Mouse (Mus musculus) brain, embryonic 14.5 days (tissue): ENCODE measurements at regions not wholly inside any gene's neighbourhood (a gene's known extent, or its start where the extent isn't known, plus 50 kb on each side); places are given as distances from the start of the nearest gene placed in this dataset.

Experiments used
- DNase-seq: peaks from one replicate; pipeline ENCODE4 v3.0.0-alpha.2; 2011; ENCODE audit warnings: low read depth
- CTCF ChIP-seq: fragments of 200-500 bp; IDR thresholded peaks from 2 replicates; pipeline ENCODE4 v1.5.1; 2012; ENCODE audit warnings: inconsistent platforms, mild to moderate bottlenecking, moderate library complexity, borderline replicate concordance; ENCODE audit not compliant: insufficient read depth, insufficient read length; ENCODE audit errors: extremely low read depth
- POLR2A ChIP-seq: fragments of 200-500 bp; IDR thresholded peaks from 2 replicates; pipeline ENCODE4 v1.6.1; 2012; ENCODE audit warnings: mild to moderate bottlenecking, inconsistent platforms, borderline replicate concordance; ENCODE audit not compliant: poor library complexity, insufficient read depth, insufficient read length, severe bottlenecking; ENCODE audit errors: extremely low read depth

- peak; percentile 66 for DNase-seq
- TF ChIP-seq CTCF (no peak), POLR2A (no peak)
These were observed 437.1 kb downstream of the Zfp536 start for GRCm38 (mm10) chr7:37336171-37336850.

GRCm38 (mm10) chr7:37336851-37337531 is 436.4 kb downstream of the Zfp536 start:
- peak; percentile 93 for DNase-seq

DNA sequence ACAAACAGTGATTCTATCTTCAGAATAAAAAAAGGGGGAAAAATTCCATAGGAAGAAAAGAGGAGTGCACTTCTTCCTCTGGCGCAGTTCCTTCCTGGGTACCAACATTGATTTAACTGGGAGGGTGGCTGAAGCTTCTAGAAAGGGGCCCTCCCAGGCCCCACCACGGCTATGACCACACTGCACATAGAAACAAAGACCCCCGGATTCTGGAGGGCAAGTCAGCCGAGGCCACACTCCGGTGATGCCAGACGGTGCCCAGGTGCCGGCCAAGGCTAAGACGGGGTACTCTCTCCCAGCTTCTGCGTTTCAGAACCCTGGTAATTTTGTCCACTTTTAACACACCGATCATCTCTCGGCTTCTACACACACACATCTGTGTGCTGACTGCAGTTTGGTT is 435.8 kb downstream of the Zfp536 start:
- no peak for DNase-seq

More at GRCm38 (mm10) chr7:37336851-37337531, 436.4 kb downstream of the Zfp536 start:
- TF ChIP-seq POLR2A: no peak
- no peak for TF ChIP-seq CTCF

DNA sequence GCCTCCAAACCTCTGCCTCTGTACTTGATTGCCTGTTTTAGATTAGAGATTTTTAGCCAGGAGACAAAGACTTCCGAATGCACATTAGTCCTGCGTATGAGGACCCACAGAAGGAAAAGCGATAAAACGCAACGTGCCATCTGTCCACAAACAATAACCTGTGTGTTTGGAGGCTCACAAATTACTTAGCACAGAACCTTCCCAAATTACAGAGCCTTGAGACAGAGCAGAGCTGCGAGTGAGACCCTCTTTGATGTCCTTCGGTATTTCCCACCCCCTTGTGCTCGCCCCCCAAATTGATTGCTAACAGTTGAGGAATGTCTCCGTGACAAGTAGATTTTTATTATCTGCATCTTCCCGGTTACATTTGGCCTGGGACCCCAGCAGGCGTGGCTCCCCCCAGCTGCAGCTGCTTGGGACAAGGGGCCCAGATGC is 435.4 kb downstream of the Zfp536 start:
- TF ChIP-seq POLR2A: no peak
- TF ChIP-seq CTCF: no peak
- DNase-seq: peak; percentile 66

More for the DNA sequence above, 435.8 kb downstream of the Zfp536 start:
- no peak for TF ChIP-seq POLR2A
- TF ChIP-seq CTCF: no peak

DNA sequence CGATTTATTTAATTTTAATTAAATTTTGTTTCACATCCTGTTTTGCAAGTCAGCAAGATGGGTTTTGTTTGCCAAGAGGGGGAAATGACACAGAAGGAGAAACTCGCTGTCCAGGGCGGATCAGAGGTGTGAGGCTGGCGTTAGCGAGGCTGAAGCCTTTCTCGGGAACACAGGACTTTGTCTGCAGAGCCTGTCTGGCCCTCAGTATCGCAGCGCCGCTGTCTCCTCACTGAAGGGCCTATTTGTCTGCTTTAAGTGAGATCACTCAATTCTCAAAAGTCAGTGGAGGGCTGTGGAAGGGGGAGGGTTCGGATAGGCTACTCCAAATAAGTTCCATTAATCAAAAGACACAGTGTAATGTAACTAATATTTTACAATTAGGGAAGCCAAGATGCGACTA is 430.8 kb downstream of the Zfp536 start:
- peak; percentile 72 for DNase-seq

DNA sequence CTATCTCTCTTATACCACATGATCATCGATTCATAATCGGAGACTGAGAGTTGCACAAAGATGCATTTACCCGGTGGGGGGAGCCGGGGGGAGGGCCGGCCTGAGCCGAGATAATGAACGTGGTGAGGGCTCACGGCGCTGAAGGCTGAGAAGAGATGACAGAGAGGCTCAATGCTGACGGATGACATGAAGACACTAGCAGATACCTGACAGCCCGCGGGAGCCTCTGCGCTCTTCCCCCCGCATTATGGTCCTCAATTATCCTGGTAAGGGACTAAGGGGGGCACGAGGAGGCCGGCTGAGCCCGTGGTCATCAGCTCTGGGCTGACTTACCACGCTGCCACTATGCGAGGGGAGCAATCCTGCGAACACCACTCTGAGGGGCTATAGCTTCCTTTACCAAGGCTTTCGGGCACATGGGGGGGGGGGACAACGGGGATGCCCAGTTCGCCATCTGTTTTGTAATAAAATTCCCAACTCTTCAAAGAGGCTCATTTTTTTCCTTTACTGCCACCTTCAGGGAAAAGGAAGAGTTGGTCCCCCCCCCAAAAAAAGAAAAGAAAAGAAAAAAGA is 430.3 kb downstream of the Zfp536 start:
- DNase-seq: peak; percentile 63
- TF ChIP-seq POLR2A (no peak), CTCF (no peak)

More for the DNA sequence above, 430.8 kb downstream of the Zfp536 start:
- no peak for TF ChIP-seq POLR2A
- TF ChIP-seq CTCF: no peak

GRCm38 (mm10) chr7:37343691-37344233 is 429.7 kb downstream of the Zfp536 start:
- peak; percentile 54 for DNase-seq
- no peak for TF ChIP-seq POLR2A
- TF ChIP-seq CTCF: no peak

DNA sequence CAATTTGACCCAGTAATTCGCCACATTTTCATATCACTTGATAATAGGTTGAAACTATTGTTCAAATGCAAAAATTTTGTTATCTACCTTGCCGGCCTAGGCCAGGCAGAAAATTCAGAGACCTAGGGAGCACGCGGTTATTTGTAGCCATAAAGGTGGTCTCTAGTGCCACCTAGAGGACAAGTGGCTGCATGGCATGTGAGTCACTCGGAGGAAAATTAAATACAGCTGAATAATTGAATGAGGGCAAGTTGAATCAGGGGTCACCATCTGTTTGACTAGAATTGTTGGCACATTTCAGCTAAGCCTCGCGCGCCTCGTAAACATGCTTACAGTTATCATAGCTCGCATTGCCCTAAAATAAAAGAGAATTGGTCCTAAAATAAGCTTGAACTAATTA is 427.4 kb downstream of the Zfp536 start:
- DNase-seq: peak; percentile 93
- TF ChIP-seq CTCF (peak; percentile 88; the same call in 1 of the 2 replicates), POLR2A (no peak)

DNA sequence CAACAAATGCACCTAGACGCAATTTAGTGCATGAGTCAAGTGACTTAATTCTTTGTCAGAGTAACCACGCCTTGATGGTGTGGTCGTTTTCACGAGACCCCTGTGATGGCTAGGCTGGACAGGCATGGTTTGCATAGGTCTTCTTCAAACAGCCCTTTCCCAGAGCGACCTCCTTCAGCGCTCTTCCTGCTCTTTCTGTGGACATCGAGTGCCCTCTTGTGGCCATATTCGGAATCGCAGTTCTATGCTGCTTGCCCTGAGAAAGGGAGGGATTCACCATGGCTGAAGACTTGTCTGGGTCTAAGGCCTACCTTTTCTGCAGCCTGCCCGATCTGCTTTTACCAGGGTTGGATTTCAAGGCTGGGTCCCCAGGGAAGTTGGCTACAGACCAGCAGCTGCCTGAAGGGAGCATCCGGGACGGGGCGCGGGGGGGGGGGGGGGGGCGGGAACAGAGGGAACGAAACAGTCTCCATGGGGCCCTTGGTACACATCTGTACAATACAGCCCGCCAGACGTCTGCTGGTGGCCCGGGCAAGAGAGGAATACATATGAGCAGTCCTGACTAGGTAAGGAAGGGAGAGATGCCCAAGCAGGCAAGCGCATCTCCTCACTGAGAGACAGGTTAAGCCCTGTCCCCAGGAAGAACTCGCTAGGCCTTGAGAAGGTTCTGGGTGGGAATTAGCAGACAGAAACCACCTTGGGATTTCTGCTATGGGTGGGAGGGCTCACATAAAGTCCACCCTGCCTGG is 415.6 kb downstream of the Zfp536 start:
- peak; percentile 99 for TF ChIP-seq CTCF
- no peak for TF ChIP-seq POLR2A
- peak; percentile 95 for DNase-seq

GRCm38 (mm10) chr7:37358492-37358891 is 414.9 kb downstream of the Zfp536 start:
- no peak for DNase-seq
- peak; percentile 19; the same call in 1 of the 2 replicates for TF ChIP-seq CTCF
- TF ChIP-seq POLR2A: no peak

- TF ChIP-seq POLR2A: no peak
- no peak for TF ChIP-seq CTCF
- DNase-seq: no peak
These were observed 414.0 kb downstream of the Zfp536 start for GRCm38 (mm10) chr7:37359473-37359872.

DNA sequence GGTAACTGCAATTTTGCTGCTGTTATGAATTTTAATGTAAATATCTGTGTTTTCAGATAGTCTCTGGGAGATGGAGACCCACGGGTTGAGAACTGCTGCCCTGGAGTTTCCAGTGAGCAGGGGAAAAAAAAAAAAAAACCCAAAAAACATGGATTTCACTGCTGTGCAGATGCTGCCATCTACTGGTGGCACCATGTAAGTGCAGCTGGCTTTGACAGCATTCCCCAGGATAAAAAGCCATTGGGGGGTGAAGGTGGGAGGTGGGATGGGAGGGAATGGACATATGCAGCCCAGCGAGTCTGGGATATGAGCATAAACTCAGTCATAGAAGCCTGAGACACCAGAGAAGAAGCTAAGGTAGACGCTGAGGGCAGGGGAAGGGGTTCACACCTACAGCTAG is 413.3 kb downstream of the Zfp536 start:
- peak; percentile 69 for DNase-seq
- TF ChIP-seq POLR2A (no peak), CTCF (peak; percentile 90)
